Mouse (Mus musculus): ENCODE measurements at regions not wholly inside any gene's neighbourhood (a gene's known extent, or its start where the extent isn't known, plus 50 kb on each side); places are given as distances from the start of the nearest gene placed in this dataset.

GRCm38 (mm10) chr3:149280807-149281789 lies 290.7 kb upstream of the Adgrl2 start:
- no peak for DNase-seq (ENCODE audit: low read depth, low spot score)

GRCm38 (mm10) chr3:149279338-149279737 lies 289.0 kb upstream of the Adgrl2 start:
- no peak for DNase-seq (ENCODE audit: low read depth, low spot score)

- no peak for DNase-seq (ENCODE audit: low read depth, low spot score)
These were observed 287.5 kb upstream of the Adgrl2 start for GRCm38 (mm10) chr3:149277812-149278211.

GRCm38 (mm10) chr3:149275478-149276132 lies 285.2 kb upstream of the Adgrl2 start:
- no peak for DNase-seq (ENCODE audit: low read depth, low spot score)

DNA sequence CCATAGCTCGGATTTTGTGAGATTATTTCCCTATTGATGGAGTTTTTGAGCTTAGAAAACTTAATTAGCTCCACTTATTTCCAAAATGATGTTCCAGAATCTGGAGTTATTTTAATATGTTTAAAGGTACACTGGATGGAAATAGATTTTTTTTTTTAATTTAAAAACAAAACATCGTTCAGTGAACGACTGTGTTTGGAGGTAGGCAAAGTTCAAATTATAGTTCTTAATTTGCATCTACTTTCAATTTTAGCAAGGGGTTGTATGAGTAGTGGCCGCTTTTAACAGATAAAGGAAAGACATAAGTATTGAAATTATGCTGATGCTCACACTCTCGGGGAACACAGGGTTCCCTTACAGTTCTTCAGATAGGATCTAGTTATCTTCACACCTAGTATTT lies 284.6 kb upstream of the Adgrl2 start:
- no peak for DNase-seq (ENCODE audit: low read depth, low spot score)

- no peak for DNase-seq (ENCODE audit: low read depth, low spot score)
These were observed 283.8 kb upstream of the Adgrl2 start for GRCm38 (mm10) chr3:149273993-149274692.

DNA sequence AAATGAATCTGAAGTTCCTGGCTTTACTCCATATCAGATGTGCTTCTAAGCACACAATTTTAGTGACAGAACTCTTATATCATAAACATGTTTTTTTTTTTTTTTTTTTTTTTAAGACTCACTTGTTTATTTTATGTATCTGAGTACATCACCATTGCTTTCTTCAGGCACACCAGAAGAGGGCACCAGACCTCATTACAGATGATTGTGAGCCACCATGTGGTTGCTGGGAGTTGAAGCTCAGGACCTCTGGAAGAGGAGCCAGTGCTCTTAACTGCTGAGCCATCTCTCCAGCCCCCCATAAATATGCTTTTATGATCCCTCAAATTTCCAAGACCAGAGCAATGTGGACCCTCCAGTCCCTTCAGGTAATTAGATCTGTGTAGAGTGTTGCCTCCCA lies 280.1 kb upstream of the Adgrl2 start:
- no peak for DNase-seq (ENCODE audit: low read depth, low spot score)

- no peak for DNase-seq (ENCODE audit: low read depth, low spot score)
These were observed 272.1 kb upstream of the Adgrl2 start for GRCm38 (mm10) chr3:149262332-149262970.

- no peak for DNase-seq (ENCODE audit: low read depth, low spot score)
These were observed 271.4 kb upstream of the Adgrl2 start for GRCm38 (mm10) chr3:149261764-149262163.

- DNase-seq (ENCODE audit: low read depth, low spot score), result no peak
These were observed 268.5 kb upstream of the Adgrl2 start for GRCm38 (mm10) chr3:149258826-149259225.

DNA sequence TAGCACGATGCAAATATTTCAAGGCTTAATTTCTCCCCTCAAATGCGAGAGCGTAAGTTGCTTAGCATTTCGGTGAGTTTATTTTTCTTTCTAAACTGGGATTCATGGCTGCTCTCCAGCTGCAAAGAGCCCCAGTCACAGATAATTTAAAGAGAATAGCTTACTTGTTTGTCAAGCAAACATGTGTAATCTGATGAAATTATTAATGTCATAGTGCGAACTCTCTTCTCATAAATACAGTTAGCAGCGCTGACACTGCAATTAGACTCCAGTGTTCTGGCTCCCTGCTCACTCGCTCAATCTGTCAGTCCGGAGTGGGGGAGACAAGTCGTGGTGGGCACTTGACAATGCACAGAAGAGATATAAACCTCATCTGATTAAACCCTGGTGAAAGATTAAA lies 266.5 kb upstream of the Adgrl2 start:
- no peak for DNase-seq (ENCODE audit: low read depth, low spot score)

DNA sequence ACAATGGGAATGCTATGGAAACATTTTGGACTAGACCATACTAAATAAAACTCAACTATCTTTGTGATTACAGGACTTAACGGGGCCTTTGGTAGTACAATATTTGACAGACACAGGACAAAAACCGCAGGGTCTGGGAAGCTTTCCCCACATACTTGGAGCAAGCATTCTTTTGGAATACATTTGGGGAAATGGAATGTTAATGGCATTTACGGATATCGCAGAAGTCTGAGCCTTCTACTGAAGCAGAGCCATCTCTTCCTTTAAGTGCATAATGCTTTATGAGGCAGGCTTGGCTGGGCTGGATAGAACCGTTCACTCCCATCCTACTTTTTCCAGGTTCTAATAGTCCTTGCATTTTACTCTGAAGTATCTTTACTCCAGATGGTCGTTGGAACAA lies 262.7 kb upstream of the Adgrl2 start:
- DNase-seq (ENCODE audit: low read depth, low spot score), result no peak

DNA sequence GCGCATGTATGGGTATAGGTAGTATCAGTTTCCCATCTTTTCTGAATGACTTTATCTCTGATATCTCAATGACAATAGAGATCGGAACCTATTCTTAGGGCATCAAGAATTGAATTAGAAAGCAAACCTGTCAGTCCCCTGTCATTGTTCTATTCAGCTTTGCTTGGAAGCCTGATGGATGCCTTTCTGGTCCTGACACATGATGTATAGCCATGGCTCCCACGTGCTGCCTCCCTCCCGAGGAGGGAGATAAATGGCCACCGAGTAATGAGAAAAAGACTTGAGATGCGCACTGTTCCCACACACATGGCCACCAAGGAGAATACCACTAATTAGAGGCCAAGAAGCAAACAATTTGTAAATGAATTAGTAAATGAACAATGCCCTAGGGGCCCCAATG lies 261.8 kb upstream of the Adgrl2 start:
- no peak for DNase-seq (ENCODE audit: low read depth, low spot score)

GRCm38 (mm10) chr3:149247626-149247987 lies 257.3 kb upstream of the Adgrl2 start:
- no peak for DNase-seq (ENCODE audit: low read depth, low spot score)

DNA sequence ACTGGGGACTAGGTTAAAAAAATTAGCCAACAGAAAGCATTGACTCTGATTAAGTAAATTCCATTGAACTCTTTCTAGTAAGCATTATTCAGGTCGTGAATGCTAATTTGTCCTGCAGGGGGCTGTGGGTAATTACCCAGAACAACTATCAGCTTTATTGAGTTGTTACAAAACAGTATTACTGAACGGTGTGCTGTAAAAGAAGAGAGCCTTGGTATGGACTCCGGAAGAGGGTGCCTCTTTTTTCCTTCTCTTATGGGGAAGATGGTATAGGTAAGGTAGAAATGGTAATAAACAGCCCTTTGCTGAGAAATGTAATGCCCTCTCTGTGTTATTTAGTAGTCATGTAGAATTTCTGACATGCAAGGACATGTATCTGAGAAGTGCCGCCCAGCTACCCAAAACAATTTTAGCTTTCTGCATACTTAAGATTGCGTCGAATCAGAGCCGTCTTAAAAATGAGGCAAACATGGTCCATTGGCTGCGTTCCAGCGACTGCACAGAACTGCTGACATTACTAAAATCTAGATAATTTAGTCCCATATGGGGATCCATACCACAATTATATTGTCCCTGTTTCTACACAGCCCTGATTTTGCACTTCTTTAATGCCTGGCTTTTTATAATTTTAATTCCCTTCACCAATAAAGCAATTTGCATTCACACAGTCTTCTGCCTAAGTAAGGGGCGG lies 256.7 kb upstream of the Adgrl2 start:
- no peak for DNase-seq (ENCODE audit: low read depth, low spot score)

DNA sequence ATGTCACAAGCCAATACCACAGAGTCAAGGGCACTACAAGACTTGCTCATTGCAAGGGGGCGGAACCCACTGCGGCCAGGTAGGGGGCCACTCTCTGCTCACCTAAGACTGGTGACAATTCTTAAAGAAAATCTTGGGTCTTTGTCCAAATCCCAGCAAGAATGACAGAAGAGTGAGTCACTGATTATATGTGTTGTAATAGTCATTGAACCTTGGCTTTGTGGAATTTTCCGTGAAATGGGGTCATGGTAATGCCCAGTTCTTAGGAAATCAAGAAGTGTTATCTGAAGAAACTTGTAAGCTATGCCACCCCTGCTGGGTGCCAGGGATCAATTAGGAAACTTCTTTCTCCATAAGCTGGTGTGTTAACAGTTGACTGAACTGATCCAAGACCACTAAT lies 249.3 kb upstream of the Adgrl2 start:
- DNase-seq (ENCODE audit: low read depth, low spot score), result no peak

DNA sequence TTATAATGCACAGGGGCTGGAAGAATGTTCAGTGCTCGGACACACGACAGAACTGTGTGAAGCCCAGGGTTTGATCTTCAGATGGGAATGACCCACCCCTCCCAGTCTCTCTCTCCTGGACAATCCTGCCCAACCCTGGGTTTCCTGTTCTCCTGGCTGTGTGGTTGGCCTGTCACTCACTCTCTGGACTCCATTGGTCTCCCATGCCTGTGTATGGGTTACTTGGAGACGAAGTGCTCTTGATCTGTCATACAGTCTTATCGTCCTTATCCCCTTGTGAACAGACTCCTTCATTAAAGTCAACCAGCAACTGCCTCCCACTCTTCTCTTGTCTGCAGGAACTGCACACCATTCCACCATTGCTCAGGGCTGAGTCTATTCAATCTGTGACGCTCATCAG lies 247.7 kb upstream of the Adgrl2 start:
- no peak for DNase-seq (ENCODE audit: low read depth, low spot score)

- DNase-seq (ENCODE audit: low read depth, low spot score), result no peak
These were observed 244.8 kb upstream of the Adgrl2 start for GRCm38 (mm10) chr3:149235183-149235582.

- DNase-seq (ENCODE audit: low read depth, low spot score), result no peak
These were observed 243.4 kb upstream of the Adgrl2 start for GRCm38 (mm10) chr3:149233691-149234131.

DNA sequence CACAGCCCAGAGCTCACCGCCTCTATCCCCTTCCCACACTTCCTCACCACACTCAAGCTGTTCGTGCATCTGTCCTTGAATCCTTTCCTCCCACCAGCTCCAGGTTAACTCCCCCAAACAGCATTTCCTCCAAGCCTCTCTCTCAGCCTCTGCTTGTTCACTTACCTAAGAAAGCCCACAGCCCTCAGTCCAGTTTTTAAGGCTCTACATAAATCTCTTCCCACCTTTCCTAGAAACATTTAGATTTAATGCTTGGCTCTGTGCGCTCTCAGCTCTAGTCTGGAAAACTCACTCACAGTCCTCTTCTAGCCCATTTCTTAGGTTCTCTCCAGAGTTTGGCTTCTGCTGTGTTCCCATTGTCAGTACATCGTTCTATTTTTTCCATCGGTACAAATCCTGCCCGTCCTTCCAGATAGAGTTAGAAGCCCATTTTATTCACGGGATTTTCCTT lies 242.9 kb upstream of the Adgrl2 start:
- no peak for DNase-seq (ENCODE audit: low read depth, low spot score)

DNA sequence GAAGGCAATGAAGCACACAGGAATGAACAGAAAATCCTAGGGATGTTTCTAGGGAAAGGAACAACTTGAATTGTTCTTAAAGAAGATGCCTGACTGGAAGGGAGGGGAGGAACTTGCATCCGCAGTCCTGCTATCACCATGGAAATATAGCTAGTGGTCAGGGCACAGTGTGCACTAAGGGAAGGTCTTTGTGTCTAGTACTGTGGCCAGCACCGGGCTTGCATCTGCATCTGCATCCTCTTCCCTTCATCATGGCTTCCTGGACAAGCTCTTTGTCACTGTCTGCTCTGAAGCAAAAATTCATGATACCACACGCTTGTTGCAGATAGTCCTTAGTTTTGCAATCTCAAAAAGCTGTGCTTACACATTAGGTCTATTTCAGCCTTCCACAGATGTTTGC lies 241.0 kb upstream of the Adgrl2 start:
- no peak for DNase-seq (ENCODE audit: low read depth, low spot score)

Measured in embryo, embryonic 11.5 days (tissue).